Mouse (Mus musculus) gastrocnemius, adult 8-10 months (tissue): ENCODE measurements around the gene Zfp988. TPM values are rescaled to one million over a fixed set of nuclear protein-coding genes. Genes with fewer than 3 reads are reported as not detected.

Experiments used
- total RNA-seq, 4 experiments: library from RNA; stranded (reverse); gene quantifications; 2 replicates each; pipeline ENCODE4 v1.2.4; 2022

Zfp988 gene
- total RNA-seq, 4 experiments from 2014 or later, result 0.11 TPM; not detected in 3

Other genes with a start within 250 kb of the Zfp988 start
- gene Zfp991, start 173.6 kb upstream of the Zfp988 start, total RNA-seq, result 1 to 10 TPM in 2 of 4 experiments, under 1 TPM in 2; 0.68 to 1.8 (median 0.97) TPM
- not detected for gene Zfp978, start 55.6 kb downstream of the Zfp988 start, total RNA-seq
- gene Zfp982, start 186.7 kb downstream of the Zfp988 start, total RNA-seq, result 1 to 10 TPM; 1.4 to 3.0 (median 2.2) TPM
- gene Gm16503, start 234.5 kb downstream of the Zfp988 start, total RNA-seq, result under 1 TPM in 1 of 4 experiments, not detected in 3; 0.09 TPM
- gene Zfp985, start 247.6 kb downstream of the Zfp988 start, total RNA-seq, result under 1 TPM in 1 of 4 experiments, not detected in 3; 0.58 TPM